Mouse (Mus musculus): Measurements from ENCODE around the gene Ascc3.

DNA sequence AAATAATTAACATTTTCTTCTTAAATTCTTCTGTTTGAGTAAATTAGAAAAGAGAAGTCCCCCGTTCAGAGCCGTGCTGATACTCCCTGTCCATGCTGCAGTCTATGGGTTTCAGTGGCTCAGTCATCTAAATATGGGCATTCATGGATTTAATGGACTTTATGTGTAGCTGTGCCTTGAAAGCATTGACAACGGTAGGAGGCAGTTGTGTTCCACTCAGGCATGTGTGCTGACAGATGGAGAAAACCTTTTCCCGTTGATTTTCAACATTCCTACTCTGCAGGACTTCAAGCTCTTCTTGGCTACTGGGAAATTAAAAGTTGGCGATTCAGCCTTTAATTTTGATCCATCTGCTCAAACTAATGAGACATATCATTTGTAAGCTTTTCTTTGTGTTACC is 79.0 kb downstream of the Ascc3 start:
- TF ChIP-seq FLI1 (IDR thresholded peaks at IDR 0.05; ENCODE audit: low read length), result no peak
- no peak for TF ChIP-seq GATA1 (IDR thresholded peaks at IDR 0.05; ENCODE audit: borderline replicate concordance, low read length)
